14 mouse cellular contexts compared by ENCODE assay signal in the genomic region with DNA sequence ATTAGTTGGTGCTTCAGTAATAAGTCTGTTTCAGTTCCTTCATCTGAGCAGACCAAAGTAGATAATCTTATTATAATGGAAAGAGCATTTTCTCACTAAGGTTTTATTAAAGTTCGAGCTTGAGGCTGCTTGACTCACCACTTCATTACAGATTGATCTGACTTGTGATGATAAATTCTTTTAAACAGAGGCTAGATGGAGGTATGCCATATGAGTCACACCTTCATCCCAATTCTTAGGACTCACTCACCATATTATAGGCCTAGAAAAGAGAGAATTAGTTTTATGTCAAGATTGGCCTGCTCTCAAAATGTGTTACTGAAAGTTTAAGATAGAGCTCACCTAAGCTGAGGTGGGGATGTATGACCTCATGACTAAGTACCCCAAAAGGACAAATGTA.
"Had no signal": no experiment of that assay in that cellular context is flagged by ENCODE, and none has a peak within 500 bp of the region (broad histone marks: within the 10 kb centered on the region; RNA-seq: fewer than 3 reads in every experiment).

No protein-coding gene starts in this region.

- DNase-seq: gastrocnemius, adult 2 months; gastrocnemius, postnatal 10 days; gastrocnemius, postnatal 25 days; heart, adult 18-20 months; heart, postnatal 14 days; heart, postnatal 36 days; kidney, adult 11 months; kidney, adult 2 months; kidney, adult 9 months; kidney, postnatal 14 days; kidney, postnatal 36 days; layer of hippocampus, adult 9-11 months; layer of hippocampus, postnatal 36 days; left cerebral cortex, postnatal 4 days had no signal
